Mouse (Mus musculus) kidney, embryonic 16.5 days (tissue): ENCODE data around the gene Stac2. TPM values are rescaled to one million over a fixed set of nuclear protein-coding genes. Genes with fewer than 3 reads are reported as not detected.

Source experiments
- ATAC-seq: fragments of 200-750 bp; cut with Nextera tagmentation; 2 replicates; pipeline ENCODE4 v1.8.0; 2017; ENCODE audit warnings: moderate TSS enrichment; ENCODE audit not compliant: low FRiP score, low TSS enrichment
- H3K27ac ChIP-seq: fragments of 300-500 bp; sonication (generic); 2 replicates; pipeline ENCODE4 v1.5.1; 2014; ENCODE audit warnings: low read length
- H3K27me3 ChIP-seq: fragments of 300-500 bp; sonication (generic); 2 replicates; pipeline ENCODE4 v1.6.1; 2014; ENCODE audit warnings: low read length, control low read depth, mixed read lengths; ENCODE audit not compliant: insufficient read depth
- H3K36me3 ChIP-seq: fragments of 300-500 bp; sonication (generic); 2 replicates; pipeline ENCODE4 v1.6.1; 2014; ENCODE audit warnings: low read length, control low read depth, mixed read lengths; ENCODE audit not compliant: insufficient read depth
- H3K4me1 ChIP-seq: fragments of 300-500 bp; sonication (generic); 2 replicates; pipeline ENCODE4 v1.6.1; 2014; ENCODE audit warnings: low read length, control low read depth, mixed read lengths; ENCODE audit not compliant: insufficient read depth
- H3K4me2 ChIP-seq: fragments of 300-500 bp; sonication (generic); replicated peaks from 2 replicates; pipeline ENCODE4 v1.6.1; 2014; ENCODE audit warnings: low read depth, low read length
- H3K4me3 ChIP-seq: fragments of 300-500 bp; sonication (generic); 2 replicates; pipeline ENCODE4 v1.5.1; 2014; ENCODE audit warnings: mild to moderate bottlenecking, low read length
- H3K9ac ChIP-seq: fragments of 300-500 bp; sonication (generic); replicated peaks from 2 replicates; pipeline ENCODE4 v1.6.1; 2014; ENCODE audit warnings: low read length
- H3K9me3 ChIP-seq: fragments of 300-500 bp; sonication (generic); 2 replicates; pipeline ENCODE4 v1.6.1; 2016; ENCODE audit warnings: low read length, control low read depth
- WGBS: fragments of 180-500 bp; shearing (Covaris S2); extraction: QIAGEN DNeasy Blood & Tissue Kit; methylation state at CpG from one replicate; pipeline ENCODE4 v1.1.7; 2014; 5-methylcytosine and 5-hydroxymethylcytosine counted together
- polyA plus RNA-seq: library from polyadenylated mRNA; unstranded; fragments of >200 nt; fragmentation: Nextera tagmentation; extraction: Ambion mirVana; gene quantifications from 2 replicates; pipeline ENCODE4 v1.2.1, GENCODE M21; 2015

Gene Stac2
- polyA plus RNA-seq, 1 experiment from 2014 or later, result 3.3 TPM

DNA sequence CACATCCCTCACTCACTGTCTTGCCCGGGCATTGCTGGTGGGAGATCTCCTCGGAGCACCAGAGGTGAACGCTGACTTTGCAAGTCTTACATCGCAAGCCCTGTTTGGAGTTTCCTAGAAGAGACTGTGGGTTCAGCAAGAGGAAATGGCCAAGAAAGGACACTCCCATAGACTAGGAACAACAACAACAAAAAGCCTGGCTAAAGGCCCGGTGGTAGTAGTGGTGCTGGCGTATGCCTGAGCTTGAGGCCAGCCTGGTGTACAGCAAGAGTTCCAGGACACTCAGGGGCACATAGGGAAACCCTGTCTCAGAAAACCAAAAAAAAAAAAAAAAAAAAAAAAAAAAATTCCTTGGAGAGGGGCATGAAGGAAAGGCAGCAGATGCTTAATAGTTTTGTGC is 10.5 kb downstream of the Stac2 start:
- Histone ChIP-seq H3K4me1 (peaks cover 10% of the 10 kb centered on the region; the same call in 1 of the 2 replicates), H3K4me3 (no peak overlapping the region), H3K36me3 (no peaks in the 10 kb centered on the region), H3K27ac (no peak overlapping the region), H3K9me3 (no peaks in the 10 kb centered on the region), H3K9ac (no peak overlapping the region), H3K4me2 (no peak overlapping the region), H3K27me3 (no peaks in the 10 kb centered on the region)
- WGBS, result 62% methylated on average over 6 of the region's 6 CpGs
- no peak for ATAC-seq

DNA sequence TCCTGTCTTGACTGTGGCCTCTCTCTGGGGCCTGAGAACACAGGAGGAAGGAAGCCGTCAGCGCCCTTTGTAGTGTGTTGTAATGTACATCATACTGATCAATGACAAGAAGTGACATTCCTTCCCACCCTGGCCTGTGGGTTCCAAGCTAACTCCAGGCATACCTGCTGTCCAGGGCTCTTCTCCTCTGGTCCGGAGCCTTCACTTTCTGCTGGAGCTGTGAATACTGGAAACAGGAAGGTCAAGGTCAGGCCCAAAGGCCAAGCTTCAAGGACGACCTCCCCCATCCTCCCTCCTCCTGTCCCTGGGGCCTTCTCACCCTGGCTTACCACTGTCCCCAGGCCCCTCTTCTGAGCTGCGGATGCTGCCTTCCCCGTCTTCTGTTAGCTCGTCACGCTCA is 12.3 kb downstream of the Stac2 start:
- H3K4me1 ChIP-seq, result peaks cover 15% of the 10 kb centered on the region
- no peaks in the 10 kb centered on the region for H3K9me3 ChIP-seq
- peaks cover 3% of the 10 kb centered on the region for H3K27me3 ChIP-seq
- WGBS, result 58% methylated on average over 8 of the region's 8 CpGs
- H3K27ac ChIP-seq, result no peak overlapping the region
- no peak overlapping the region for H3K4me2 ChIP-seq
- H3K4me3 ChIP-seq, result no peak overlapping the region
- ATAC-seq, result no peak
- H3K9ac ChIP-seq, result no peak overlapping the region
- H3K36me3 ChIP-seq, result no peaks in the 10 kb centered on the region

DNA sequence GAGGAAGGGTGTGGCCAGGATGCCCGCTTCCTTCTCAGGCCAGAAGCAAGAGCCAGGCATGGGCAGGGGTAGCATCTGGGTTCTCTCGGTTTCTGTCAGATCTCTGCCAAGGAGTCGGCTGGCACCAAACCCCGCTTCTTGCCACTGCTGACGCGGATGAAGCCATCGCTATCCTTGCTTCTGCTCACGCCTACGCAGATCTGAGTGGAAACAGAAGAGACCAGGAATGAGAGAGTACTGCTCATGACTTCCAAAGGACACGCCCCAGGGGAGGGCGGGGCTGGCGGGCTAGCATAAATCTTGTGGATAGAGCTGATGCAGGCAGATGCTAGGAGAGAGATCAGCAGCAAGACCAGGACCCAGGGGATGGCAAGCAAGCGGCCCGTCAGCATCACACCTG is 15.4 kb downstream of the Stac2 start:
- H3K27me3 ChIP-seq, result peaks cover 6% of the 10 kb centered on the region
- no peak for ATAC-seq

DNA sequence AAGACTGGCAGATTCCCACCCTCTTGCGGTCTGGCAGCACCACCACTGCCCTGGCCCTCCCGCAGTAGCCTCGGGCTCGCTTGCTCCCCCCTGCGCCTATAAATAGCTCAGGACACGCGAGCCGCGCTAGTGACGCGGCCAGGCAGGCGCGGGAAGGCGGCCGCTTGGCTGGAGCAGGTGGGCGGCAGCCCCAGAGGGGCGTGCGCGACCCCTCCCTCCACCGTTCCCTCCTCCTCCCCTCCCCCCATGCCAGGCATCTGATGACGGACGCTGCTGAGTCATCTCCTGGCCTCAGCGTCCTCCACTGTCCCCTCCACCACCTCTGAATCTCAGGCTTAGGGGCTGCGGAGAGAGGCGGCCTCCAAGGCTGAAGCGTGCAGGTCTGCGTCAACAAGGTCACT is 17.3 kb downstream of the Stac2 start:
- Histone ChIP-seq H3K27ac (no peak overlapping the region), H3K36me3 (peaks cover 4% of the 10 kb centered on the region), H3K27me3 (peaks cover 6% of the 10 kb centered on the region), H3K4me2 (peak overlapping the region; percentile 67), H3K9ac (peak overlapping the region; percentile 55), H3K4me3 (peak overlapping the region; percentile 40), H3K4me1 (peaks cover 16% of the 10 kb centered on the region), H3K9me3 (no peaks in the 10 kb centered on the region)
- 2% methylated on average over 18 of the region's 27 CpGs for WGBS
- peak; percentile 62 for ATAC-seq

More for the DNA sequence above, 15.4 kb downstream of the Stac2 start:
- WGBS, result 62% methylated on average over 14 of the region's 14 CpGs
- Histone ChIP-seq H3K4me3 (no peak overlapping the region), H3K4me2 (no peak overlapping the region), H3K36me3 (no peaks in the 10 kb centered on the region), H3K27ac (no peak overlapping the region), H3K9ac (no peak overlapping the region), H3K9me3 (no peaks in the 10 kb centered on the region), H3K4me1 (peaks cover 21% of the 10 kb centered on the region)

DNA sequence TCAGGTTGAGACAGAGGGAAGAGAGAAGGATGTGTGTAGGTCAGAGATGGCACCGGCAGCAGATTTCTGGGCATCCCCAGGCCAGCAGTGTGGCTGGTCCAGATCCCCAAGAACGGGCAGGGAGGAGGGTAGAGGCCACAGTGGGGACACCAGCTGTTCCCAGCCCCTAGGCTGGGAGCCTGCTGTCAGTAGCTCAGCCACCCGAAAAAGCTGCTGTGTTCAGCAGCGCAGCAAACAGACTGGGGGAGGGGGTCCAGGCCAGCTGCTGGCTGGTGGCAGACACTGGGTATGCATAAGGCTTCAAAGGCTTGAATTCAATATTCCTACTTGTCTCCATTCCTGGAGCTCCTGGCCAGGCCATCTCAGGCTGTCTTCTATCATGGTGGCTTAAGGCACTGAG is 18.4 kb downstream of the Stac2 start:
- 27% methylated on average over 4 of the region's 4 CpGs for whole genome bisulfite sequencing
- peak; percentile 28; the same call in 1 of the 2 replicates for ATAC-seq
- no peak overlapping the region for H3K4me2 ChIP-seq

DNA sequence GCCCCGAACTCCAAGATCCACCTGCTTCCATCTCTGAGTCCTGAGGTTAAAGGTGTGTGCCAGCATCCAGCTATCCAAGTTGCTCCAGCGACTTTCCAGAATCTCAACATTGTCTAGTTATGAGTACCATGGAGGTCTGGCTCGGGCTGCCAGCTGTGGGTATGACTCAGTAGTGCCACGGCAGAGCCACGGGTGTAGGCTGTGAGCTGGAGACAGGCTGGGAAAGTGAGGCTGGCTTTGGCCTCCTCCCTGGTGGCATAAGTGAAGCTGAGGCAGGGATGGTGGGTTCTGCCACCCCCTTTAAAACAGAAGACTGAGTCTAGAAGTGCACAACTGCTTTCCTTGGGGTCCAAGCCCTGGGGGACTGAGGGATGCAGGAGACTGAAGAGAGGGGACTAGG is 19.2 kb downstream of the Stac2 start:
- H3K4me3 ChIP-seq, result no peak overlapping the region
- WGBS, result 83% methylated on average over 5 of the region's 5 CpGs
- H3K4me1 ChIP-seq, result peaks cover 14% of the 10 kb centered on the region
- H3K9ac ChIP-seq, result no peak overlapping the region
- peaks cover 6% of the 10 kb centered on the region for H3K27me3 ChIP-seq
- ATAC-seq, result no peak
- H3K27ac ChIP-seq, result no peak overlapping the region
- H3K9me3 ChIP-seq, result no peaks in the 10 kb centered on the region
- H3K36me3 ChIP-seq, result peaks cover 23% of the 10 kb centered on the region
- H3K4me2 ChIP-seq, result no peak overlapping the region

More for the DNA sequence above, 18.4 kb downstream of the Stac2 start:
- Histone ChIP-seq H3K36me3 (peaks cover 15% of the 10 kb centered on the region), H3K9me3 (no peaks in the 10 kb centered on the region), H3K4me1 (peaks cover 14% of the 10 kb centered on the region), H3K27me3 (peaks cover 6% of the 10 kb centered on the region), H3K27ac (no peak overlapping the region), H3K4me3 (no peak overlapping the region), H3K9ac (no peak overlapping the region)

DNA sequence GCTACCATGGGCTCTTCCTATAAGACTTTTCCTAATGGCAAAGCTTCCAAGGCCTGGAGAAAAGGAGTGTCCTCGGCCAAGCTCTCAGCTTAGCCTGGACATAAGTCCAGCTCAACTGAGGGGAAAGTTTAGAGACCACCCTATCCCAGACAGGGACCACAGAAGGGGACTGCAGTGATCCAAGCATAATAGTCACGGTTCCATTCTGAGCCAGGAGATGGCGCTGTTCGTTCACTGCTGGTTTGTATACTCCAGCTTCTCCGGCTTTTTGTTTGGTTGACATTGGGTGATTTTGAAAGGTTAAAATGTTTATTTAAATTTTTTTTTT is 21.9 kb downstream of the Stac2 start:
- Histone ChIP-seq H3K27me3 (peaks cover 4% of the 10 kb centered on the region; the same call in 1 of the 2 replicates), H3K9ac (no peak overlapping the region), H3K4me3 (no peak overlapping the region), H3K9me3 (no peaks in the 10 kb centered on the region), H3K4me1 (peaks cover 28% of the 10 kb centered on the region), H3K36me3 (peaks cover 33% of the 10 kb centered on the region), H3K27ac (no peak overlapping the region), H3K4me2 (no peak overlapping the region)
- WGBS, result 4% methylated on average over 5 of the region's 5 CpGs
- ATAC-seq, result no peak

DNA sequence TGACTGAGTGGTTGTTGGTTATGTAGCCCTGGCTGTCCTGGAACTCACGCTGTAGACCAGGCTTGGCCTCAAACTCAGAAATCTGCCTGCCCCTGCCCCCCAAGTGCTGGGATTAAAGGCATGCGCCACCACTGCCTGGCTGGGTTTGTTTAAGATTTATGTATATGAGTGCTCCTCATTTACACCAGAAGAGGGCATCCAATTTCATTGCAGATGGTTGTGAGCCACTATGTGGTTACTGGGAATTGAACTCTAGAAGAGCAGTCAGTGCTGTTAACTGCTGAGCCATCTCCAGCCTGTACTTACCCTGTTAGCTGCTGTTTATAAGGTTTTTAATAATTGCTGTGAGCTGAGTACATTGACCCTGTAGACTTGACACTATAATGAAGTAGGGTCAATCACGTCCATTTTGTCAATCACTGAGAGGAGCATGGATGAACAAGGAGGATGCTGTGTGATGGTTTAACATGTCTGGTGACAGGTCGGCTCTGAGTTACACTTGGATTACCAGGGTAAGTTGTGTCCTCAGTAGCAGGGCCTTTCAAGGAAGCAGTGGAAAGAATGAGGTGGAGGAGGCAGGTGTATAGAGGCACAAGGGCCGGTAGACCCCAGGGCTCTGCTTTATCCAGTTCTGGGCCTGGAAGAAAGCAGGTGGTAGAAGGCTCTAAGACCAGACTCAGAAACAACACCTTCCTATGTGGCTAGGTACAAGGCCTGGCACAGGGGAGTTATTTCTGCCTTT is 22.4 kb downstream of the Stac2 start:
- Histone ChIP-seq H3K27ac (no peak overlapping the region), H3K9ac (no peak overlapping the region), H3K27me3 (peaks cover 2% of the 10 kb centered on the region; the same call in 1 of the 2 replicates), H3K4me2 (no peak overlapping the region), H3K9me3 (no peaks in the 10 kb centered on the region), H3K4me1 (peaks cover 26% of the 10 kb centered on the region), H3K36me3 (peaks cover 33% of the 10 kb centered on the region), H3K4me3 (no peak overlapping the region)
- ATAC-seq, result no peak
- 55% methylated on average over 5 of the region's 5 CpGs for WGBS

DNA sequence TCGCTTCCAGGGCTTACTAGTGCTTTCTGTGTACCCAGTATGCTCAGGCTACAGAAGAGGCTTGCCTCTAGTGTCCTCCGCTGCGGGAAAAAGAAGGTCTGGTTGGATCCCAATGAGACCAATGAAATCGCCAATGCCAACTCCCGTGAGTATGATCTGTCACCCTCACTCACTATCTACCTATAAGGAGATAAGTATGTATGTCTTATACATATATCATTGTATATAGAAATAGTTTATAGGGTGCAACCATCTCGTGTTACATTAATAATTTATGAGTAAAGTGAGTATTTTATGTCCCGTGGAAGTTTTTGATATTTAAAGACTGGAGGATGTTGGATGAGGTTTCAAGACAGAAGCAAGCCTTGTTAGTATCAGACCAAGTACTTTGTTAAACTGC is 25.5 kb downstream of the Stac2 start:
- Histone ChIP-seq H3K27me3 (no peaks in the 10 kb centered on the region), H3K4me2 (peak overlapping the region; percentile 82), H3K4me1 (peaks cover 31% of the 10 kb centered on the region), H3K4me3 (peak overlapping the region; percentile 100), H3K27ac (no peak overlapping the region), H3K36me3 (peaks cover 33% of the 10 kb centered on the region), H3K9ac (peak overlapping the region; percentile 100), H3K9me3 (no peaks in the 10 kb centered on the region)
- no peak for ATAC-seq
- 19% methylated on average over 7 of the region's 7 CpGs for WGBS

DNA sequence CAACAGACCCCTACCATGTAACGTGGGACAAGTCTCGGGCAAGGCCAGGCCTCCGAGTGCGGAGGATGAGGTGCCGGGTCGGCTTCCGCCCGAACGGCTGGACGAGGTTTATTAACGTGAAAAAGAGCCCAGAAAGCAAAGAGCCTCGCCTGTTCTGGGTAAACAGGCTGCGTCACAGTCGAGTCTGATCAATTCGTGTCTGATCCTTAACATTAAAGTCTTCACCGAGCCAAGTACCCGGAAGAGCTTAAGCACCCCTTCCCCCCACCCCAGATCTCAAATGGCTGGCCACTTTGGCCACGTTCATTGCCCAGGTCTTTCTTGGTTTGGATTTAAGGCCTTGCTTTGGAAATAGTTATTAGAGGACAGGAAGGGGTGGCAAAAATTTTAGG is 26.0 kb downstream of the Stac2 start:
- no peaks in the 10 kb centered on the region for H3K27me3 ChIP-seq

More for the DNA sequence above, 26.0 kb downstream of the Stac2 start:
- peak overlapping the region; percentile 100 for H3K9ac ChIP-seq
- WGBS, result 0% methylated on average over 18 of the region's 18 CpGs
- peak overlapping the region; percentile 100 for H3K4me3 ChIP-seq
- peaks cover 33% of the 10 kb centered on the region for H3K36me3 ChIP-seq
- peak overlapping the region; percentile 97 for H3K27ac ChIP-seq
- ATAC-seq, result no peak
- peak overlapping the region; percentile 82 for H3K4me2 ChIP-seq
- H3K4me1 ChIP-seq, result peaks cover 31% of the 10 kb centered on the region
- H3K9me3 ChIP-seq, result no peaks in the 10 kb centered on the region
